Mouse (Mus musculus) cerebral cortex, adult 2 months (tissue): ENCODE measurements around the gene C87436.

Source experiments
- WGBS: fragments of 180-500 bp; shearing (Covaris S2); methylation state at CpG from one replicate; pipeline ENCODE4 v1.1.7; 2018; 5-methylcytosine and 5-hydroxymethylcytosine counted together

C87436 gene

GRCm38 (mm10) chr6:86487358-86488148 lies 49.4 kb downstream of the C87436 start:
- 5% methylated on average over 24 of the region's 24 CpGs for WGBS

- WGBS: 23% methylated on average over 3 of the region's 3 CpGs
These were observed 49.9 kb downstream of the C87436 start for GRCm38 (mm10) chr6:86488149-86488485.

DNA sequence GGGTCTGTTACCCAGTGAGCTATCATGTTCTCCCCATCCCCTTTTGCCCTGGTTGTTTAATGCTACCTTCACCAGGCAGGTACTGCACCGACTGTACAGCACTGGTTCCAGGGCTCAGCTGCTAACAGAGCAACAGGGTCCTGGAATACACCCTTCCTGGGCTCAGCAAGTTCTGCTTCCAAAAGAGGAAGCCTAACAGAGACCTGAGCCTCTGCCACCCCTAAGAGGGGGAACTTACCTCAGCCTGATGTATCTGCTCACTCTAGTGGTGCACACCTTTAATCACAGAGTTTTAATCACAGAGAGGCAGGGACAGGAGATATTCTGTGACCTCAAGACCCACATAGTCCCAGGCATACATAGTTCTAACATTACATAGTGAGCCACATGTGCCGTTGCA lies 51.8 kb downstream of the C87436 start:
- 88% methylated on average over 2 of the region's 2 CpGs for WGBS

- WGBS: 77% methylated on average over 8 of the region's 8 CpGs
These were observed 52.2 kb downstream of the C87436 start for GRCm38 (mm10) chr6:86490413-86490812.

GRCm38 (mm10) chr6:86493469-86494263 lies 55.5 kb downstream of the C87436 start:
- WGBS: 71% methylated on average over 13 of the region's 13 CpGs

DNA sequence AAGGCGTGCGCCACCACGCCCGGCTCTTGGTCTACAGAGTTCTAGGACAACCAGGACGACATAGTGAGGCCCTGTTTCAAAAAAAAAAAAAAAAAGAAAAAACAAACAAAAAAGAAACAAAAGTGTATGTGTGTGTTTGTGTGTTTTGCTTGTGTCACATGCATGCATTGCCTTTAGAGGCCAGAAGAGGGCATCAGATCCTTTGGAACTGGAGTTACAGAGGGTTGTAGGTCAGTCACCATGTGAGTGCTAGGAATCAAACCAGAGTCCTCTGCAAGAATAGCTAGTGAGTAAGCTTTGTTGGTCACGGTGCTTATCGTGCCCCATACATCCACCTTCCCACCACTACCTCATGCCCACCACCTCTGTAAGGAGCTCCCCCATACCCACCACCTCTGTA lies 56.6 kb downstream of the C87436 start:
- WGBS: 96% methylated on average over 7 of the region's 7 CpGs

GRCm38 (mm10) chr6:86495661-86496060 lies 57.5 kb downstream of the C87436 start:
- WGBS: 70% methylated on average over 3 of the region's 3 CpGs

DNA sequence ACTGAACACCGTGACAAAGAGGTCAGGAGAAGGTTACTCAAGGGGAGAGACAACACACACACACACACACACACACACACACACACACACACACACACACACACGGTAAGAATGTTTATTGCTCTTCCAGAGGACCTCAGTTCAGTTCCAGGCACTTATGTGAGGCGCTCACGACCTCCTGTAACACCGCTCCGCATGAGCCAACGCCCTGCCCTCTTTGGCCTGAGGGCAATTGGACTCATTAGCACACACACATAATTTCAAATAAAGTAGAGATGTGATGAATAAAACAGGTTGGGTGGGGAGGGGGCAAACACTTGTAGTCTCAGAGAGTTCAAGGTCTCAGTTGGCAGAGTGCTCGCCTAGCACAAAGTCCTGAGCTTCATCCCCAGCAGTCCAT lies 58.0 kb downstream of the C87436 start:
- WGBS: 91% methylated on average over 8 of the region's 8 CpGs

DNA sequence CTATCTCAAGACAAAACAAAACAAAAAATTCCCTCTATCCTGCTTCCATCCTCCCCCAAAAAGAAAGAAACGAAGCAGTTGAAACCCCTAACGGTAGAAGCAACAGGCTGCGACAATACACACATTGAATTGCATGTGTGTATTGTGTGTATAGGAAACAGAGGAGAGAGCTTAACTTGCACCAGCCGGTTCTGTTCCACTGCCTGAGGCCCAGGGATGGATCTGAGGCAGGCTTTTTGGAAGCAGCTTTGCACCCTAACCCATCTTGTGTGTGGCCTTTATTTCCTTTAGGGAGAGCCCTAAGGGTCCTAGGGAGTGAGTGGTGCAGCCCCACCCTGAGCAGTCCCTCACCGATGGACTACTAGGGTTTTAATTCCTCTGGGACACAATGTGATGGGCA lies 58.4 kb downstream of the C87436 start:
- 71% methylated on average over 5 of the region's 5 CpGs for WGBS

GRCm38 (mm10) chr6:86497071-86497815 lies 59.1 kb downstream of the C87436 start:
- WGBS: 42% methylated on average over 13 of the region's 13 CpGs

GRCm38 (mm10) chr6:86497942-86498732 lies 60.0 kb downstream of the C87436 start:
- 74% methylated on average over 11 of the region's 11 CpGs for WGBS

GRCm38 (mm10) chr6:86499571-86500109 lies 61.5 kb downstream of the C87436 start:
- WGBS: 87% methylated on average over 5 of the region's 5 CpGs

GRCm38 (mm10) chr6:86503513-86503912 lies 65.3 kb downstream of the C87436 start:
- WGBS: 92% methylated on average over 4 of the region's 4 CpGs

- 61% methylated on average over 7 of the region's 7 CpGs for WGBS
These were observed 67.5 kb downstream of the C87436 start for GRCm38 (mm10) chr6:86505671-86506070.

- 87% methylated on average over 3 of the region's 3 CpGs for WGBS
These were observed 68.1 kb downstream of the C87436 start for GRCm38 (mm10) chr6:86506309-86506708.

DNA sequence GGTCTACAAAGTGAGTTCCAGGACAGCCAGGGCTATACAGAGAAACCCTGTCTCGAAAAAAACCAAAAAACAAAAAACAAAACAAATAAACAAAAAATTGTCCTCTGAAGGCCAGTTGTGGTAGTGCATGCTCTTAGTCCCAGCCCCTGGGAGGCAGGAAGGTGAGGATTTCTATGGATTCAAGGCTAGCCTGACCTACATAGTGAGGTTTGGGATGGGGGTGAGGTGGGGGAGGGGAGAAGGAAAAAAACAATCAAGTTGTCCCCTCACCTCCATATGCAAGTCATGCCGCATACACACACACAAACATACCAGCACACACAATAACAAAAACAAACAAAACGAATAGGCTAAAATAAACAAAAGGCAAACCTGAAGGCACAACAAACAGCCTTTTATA lies 70.6 kb downstream of the C87436 start:
- WGBS: 85% methylated on average over 3 of the region's 3 CpGs

DNA sequence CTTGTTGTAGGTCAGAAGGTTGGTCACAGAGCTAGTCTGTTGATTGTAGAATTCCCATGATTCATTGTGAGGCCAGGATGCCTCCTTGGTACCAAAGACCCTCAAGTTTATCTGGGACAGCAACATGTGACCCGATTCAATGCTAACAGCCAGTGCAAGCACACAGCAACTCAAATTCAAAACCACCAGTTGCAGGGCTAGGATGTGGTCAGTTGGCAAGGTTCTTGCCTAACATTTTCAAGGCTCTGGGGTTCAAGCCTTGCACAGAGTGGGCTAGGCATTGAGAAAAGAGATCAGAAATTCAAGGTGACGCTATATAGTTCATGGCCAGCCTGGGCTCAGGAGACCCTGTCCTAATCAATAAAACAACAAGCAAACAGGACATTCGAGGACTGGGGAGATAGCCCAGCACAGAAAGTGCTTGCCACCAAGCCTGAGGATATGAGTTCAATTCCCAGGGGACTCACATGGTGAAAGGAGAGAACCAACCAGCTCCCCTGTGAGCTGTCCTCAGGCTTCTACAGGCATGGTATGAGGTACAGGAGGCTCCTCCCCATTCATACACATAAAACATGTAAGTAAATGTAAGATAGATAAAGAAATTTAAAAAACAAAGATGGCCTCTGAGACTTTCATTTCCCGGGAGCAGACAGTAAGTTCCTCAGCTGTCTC lies 71.2 kb downstream of the C87436 start:
- WGBS: 92% methylated on average over 4 of the region's 4 CpGs

- WGBS: 63% methylated on average over 3 of the region's 3 CpGs
These were observed 71.7 kb downstream of the C87436 start for GRCm38 (mm10) chr6:86509866-86510200.

DNA sequence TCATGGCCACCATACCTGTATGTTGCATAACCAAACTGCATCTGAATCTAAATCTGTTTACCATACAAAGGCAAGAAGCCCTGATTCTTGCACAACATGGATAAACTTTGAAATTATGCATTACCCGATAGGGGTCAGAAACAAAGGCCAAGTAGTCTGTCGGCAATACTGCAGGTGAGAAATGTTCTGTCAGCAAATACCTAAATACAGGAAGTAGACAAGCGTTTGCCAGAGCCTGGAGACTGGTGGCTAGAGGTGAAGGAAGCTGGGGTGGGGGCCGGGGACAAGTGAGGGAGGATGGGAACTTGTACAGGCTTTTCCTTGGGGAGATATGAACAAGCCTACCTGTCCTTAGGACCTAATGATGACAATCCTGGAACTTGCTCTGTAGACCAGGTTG lies 72.8 kb downstream of the C87436 start:
- 81% methylated on average over 4 of the region's 4 CpGs for WGBS

DNA sequence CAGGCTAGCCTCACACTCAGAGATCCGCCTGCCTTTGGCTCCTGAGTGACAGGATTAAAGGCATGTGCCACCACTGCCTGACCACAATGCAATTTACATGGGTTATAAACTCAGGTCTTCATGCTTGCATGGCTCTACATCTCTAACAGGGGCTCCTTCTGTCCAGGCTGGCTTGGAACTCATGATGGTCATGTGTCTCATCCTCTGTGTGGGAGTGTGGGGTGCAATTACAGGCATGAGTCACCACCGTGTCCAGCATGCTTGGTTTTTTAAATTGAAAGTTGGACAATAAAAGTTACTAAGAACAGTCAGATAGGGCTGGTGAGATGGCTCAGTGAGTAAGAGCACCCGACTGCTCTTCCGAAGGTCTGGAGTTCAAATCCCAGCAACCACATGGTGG lies 75.1 kb downstream of the C87436 start:
- 85% methylated on average over 4 of the region's 4 CpGs for WGBS

DNA sequence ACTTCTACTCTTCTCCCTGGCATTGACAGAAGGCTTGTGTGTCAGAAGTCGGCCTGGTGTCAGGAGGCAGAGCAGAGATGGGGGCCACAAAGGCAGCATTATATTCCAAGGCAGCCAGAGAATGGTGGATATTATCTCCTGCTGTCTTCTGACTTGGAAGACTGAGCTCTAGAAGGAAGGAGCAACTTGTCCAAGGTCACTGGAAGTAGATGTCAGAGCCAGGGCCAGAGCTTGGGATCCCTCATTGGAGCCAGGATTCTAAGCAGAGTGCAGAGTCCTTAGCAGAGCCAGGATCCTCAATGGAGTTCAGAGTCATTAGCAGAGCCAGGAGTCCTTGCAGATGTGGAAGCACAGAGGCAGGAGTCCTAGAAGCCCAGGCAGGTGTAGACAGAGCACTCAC lies 77.8 kb downstream of the C87436 start:
- WGBS: 74% methylated on average over 1 of the region's 1 CpGs
